Mouse (Mus musculus): ENCODE results near the gene Tut7.

DNA sequence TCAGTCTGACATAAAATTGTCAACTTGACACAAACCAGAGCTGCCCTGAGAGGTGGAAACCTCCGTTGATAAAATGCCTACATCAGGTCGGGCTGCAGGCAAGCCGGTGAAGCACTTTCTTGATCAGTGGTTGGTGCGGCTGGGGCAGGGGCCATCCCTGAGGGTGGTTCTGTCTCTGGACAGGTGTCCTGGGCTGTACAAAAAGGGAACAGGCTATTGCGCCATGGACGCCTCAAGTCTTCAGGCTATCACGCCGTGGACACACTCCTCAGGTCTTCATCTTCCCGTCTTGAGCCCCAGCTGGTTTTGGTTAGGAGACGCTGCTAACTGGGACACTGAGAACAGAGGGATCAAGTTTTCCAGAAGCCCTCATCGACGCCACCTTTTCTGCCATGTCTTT, 72.6 kb downstream of the Tut7 start:
- TF ChIP-seq POLR2A (IDR thresholded peaks at IDR 0.05; ENCODE audit: borderline replicate concordance, insufficient read depth, low read length) (no peak), CTCF (IDR thresholded peaks at IDR 0.05; ENCODE audit: borderline replicate concordance, insufficient read depth, low read depth, low read length) (no peak)
